Mouse (Mus musculus) E14TG2a.4 (cell line): ENCODE data around the gene Arl4c.

Experiments used
- CTCF ChIP-seq: conservative IDR thresholded peaks from 2 replicates; pipeline ENCODE4 v1.5.1; 2014; ENCODE audit warnings: low read length
- NANOG ChIP-seq: IDR thresholded peaks from 2 replicates; pipeline ENCODE4 v1.6.1; 2014; ENCODE audit warnings: borderline replicate concordance, low read length, mixed read lengths
- POU5F1 ChIP-seq: IDR thresholded peaks from 2 replicates; pipeline ENCODE4 v1.6.1; 2014; ENCODE audit warnings: low read length, borderline replicate concordance

DNA sequence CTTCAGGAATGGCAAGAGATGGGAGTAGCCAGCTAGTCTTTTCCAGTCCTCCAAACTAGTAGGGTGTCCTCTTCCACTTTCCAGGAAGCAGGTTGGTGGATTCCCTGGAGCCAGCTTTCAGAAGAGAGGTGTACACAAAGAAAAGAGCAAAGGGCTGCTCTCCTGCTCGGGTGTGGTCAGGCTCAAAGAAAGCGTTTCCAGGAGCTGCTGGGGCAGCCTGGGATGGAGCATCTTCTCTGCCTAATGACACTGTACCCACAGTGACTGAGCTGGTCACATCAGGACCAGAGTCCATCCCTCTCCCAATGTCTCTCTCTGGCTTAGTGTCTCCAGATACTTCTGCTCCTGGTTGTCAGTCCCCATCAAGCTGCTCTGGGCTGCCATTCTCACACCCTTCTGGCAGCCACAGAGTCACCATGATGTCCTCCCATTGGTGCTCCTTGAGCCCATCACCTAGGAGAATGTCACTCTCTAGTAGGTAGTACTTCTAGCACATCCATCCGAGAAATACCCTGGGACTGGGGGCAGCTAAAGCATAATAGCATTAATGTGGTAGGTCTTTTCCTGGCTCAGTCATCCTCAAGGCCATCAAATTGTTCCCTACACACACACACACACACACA, 46.4 kb downstream of the Arl4c start:
- TF ChIP-seq CTCF, result no peak
- TF ChIP-seq POU5F1, result no peak
- no peak for TF ChIP-seq NANOG
